Mouse (Mus musculus): ENCODE measurements around the gene Mrgprg.

The Mrgprg gene

DNA sequence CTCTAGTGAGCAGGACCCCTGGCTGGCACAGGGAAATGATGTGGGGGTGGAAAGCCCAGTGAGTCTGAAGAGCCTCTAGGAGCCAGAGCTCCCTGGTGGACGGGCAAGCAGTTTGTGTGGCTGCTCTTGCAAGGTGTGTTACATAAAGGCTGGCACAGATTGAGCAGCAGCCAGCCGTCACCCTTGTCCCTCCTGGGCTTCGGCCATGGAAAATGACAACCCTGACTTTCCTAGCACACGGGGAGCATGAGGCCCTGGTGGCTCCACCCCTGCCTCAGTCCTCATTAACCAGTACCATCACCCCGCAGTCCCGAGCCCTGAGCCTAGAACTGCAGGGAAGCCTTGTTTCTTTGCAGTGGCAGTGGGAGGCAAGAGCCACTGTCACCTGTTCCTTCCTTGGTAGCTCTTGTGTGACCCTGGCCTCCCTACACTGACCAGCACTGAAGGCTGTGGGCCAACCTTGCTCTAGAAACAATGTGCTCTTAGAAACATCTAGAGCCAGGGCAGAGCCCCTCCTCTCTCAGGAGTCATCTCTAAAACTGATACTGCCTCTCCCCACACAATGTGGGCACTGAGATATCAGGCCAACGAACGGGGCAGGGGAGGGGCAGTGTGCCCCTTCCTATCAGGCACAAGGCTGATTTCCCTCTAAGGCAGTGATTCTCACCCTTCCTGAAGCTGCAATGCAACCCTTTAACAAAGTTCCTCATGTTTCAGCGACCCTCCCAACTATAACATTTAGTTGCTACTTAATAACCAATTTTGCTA is 11.3 kb downstream of the Mrgprg start:
- no peak for DNase-seq (ENCODE audit: low read depth)

GRCm38 (mm10) chr7:143753990-143754715 is 12.6 kb downstream of the Mrgprg start:
- peak; percentile 84 for DNase-seq (ENCODE audit: low read depth)

DNA sequence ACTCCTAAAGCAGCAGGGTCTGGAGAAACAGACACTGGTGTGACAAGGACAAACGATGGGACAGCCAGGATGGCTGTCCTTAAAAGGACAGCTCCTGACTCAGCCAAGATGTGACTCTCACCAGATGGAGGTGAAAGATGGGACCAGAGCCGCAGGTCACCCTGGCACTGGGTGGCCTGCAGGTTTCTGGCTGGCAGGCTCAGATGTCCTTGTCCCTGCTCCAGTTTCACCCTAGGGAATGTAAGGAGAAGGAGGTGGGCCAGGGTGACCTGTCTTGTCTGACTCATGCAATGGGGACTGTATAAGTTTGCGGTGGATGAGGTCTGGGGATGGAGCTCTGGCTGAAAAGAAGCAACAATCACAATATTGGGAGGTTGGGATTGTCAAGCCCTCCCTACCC is 14.2 kb downstream of the Mrgprg start:
- no peak for DNase-seq (ENCODE audit: low read depth)

DNA sequence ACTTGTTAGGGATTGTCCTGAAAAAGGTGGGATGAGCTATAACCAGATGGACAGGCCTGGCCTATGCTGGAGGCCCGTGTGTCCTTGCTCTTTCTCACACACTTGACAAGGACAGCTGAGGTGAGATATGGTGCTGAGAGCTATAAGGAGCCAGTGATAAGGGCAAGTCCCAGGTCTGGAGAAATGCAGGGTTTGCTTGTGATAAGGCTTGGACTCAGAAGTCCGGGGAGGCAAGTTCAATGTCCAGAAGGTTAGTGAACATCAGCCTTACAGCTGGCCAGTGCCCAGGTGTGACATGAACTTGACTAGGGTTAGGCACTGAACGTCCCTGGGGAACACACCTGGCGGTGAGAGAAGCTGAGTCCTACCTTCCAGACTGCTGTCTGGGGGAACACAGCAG is 14.7 kb downstream of the Mrgprg start:
- DNase-seq (ENCODE audit: low read depth) = no peak

DNA sequence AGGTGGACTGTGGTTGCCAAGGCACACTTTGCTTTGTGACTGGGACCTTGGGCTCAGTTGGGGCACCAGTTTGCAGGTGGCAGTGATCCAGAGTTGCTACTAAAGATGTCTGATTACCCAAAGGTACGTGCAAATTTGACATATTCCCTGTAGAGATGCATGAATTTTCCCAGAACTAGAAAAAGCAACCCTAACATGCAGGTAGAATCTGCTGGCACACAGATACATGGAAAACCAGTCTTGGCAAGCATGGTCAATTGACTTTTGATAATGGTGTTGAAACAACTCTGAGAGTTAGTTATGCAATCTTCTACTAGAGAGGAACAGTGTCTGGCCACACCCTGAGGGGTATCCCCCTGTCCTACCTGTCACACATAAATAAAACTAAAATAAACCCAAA is 15.4 kb downstream of the Mrgprg start:
- no peak for DNase-seq (ENCODE audit: low read depth)

DNA sequence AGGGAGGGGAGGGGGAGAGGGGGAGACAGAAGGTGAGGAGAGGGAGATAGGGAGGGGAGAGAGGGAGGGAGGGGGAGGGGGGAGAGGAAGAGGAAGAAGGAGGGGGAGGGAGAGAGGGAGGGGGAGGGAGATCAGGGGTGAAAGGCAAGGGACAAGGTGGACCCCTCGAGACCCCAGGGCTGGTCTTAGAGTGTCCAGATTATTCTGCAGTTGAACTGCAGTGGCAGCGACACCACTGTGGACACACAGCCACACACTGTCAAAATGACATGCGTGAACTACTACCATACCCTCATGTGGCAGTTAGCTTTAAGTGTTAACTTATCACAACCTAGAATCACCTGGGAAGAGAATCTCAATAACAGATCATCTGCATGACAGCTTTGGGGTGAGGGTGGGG is 17.7 kb downstream of the Mrgprg start:
- DNase-seq (ENCODE audit: low read depth) = no peak

DNA sequence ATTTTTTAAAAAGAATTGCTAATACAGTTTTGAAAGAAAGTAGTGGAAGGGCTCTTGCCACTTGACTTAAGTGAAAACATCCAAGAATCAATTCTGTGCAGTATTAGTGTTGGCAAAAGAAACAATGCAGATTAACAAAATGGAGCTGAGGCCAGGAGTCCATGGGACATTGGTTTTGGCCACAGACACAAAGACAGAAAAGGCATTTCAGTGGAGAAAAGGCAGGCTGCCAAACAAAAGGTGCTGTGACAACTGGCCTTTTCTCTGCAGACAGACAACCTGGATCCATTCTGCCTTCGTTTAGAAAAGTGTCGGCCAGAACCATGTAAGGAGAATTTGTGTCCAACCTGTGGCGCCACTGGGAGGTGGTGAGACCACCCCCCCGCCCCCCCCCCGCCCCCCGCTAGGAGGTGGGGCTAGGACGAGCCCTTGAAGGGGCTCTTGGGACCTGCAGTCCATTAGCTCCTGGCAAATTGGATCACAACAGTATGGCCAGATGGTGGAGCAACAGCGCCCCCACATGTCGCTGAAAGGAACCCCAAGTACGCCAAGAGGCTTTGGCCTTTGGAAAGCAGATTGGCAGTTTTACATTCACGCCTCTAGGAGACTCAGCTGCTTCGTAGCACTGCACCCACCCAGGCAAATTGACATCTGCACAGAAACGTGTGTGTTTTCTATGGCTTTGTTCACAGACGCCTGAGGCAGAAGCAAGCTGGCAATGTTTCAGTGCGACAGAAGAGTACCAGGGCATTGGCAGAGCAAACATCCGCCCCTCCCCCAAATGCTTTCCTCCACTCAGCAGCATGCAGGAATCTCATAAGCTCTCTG is 18.5 kb downstream of the Mrgprg start:
- DNase-seq (ENCODE audit: low read depth) = peak; percentile 89

DNA sequence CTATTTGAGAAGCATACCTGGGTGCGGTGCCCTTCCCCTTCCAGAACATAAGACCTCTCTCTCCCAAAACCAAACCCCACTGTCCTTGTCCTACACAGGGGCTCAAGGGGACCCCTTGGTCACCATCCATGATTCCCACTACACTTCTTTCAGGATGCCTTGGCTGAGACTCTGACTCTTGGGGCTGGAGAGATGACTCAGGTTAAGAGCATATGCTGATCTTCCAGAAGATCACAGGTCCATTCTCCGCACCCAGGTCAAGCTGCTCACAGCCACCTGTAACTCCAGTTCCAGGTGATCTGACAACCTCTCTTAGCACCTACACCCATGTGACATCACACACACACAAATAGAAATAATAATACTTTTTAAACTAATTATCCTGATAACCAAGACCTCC is 26.1 kb downstream of the Mrgprg start:
- no peak for DNase-seq (ENCODE audit: low read depth)

DNA sequence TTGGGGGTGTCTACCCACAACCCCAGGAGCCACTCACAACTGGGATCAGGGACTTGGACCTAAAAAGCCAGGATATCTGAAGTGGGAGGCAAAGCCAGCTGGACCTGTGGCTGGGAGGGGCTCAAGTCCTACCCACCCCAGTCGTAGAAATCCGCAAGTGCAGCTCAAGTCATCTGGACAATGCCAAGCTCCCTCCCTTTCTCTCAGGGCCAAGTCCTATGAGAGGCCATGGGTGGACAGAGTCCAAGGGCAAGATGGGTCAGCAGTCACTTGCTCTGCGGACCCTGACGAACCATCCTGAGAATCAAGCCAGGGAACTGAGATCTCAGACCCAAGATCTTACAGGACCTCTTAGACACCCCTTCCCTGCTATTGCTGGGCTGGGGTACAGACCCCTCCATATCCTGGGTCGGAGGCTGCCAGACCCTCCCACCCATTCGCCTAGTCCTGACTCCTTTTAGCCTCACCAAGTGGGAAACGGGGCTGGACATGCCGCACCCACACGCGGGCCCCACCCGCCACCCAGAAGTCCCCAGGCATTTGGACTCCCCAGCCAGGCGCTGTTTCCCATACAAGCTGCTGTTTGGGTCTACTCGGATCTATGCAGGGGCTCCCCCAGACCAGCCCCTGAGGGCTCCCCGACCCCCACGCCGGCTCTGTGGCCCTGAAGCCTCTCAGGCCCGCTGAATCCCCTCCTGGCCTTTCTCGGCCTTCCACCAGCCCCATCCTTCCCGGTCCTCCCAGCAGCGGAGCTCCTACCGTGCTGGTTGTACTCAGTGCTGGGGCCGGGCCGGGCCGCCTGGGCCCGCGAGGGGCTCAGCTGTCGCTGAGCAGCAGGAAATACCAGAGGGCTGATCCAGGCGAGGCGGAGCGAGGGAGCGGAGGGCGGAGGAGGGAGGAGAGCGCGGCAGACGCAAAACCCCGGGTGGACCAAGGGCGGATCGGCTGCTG is 27.0 kb downstream of the Mrgprg start:
- peak; percentile 64 for DNase-seq (ENCODE audit: low read depth)

DNA sequence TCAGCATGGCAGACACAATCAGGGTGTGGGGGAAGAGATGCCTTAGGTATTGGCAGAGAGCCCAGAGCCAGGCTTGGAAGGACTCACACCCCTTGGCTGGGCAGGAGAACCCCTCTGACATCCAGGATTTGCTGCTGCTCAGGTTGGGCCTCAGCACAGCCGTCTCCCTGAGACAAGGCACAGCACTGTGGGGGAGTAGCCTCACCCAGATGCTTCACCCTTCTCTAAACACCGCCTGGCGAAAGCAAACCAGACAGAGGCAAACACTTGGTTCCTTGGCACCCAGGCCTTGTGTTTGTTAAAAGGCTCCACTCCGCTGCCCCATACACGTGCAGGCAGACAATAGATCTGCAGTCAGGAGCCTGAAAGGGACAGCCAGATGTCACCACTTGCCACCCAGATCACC is 28.2 kb downstream of the Mrgprg start:
- no peak for DNase-seq (ENCODE audit: low read depth)

DNA sequence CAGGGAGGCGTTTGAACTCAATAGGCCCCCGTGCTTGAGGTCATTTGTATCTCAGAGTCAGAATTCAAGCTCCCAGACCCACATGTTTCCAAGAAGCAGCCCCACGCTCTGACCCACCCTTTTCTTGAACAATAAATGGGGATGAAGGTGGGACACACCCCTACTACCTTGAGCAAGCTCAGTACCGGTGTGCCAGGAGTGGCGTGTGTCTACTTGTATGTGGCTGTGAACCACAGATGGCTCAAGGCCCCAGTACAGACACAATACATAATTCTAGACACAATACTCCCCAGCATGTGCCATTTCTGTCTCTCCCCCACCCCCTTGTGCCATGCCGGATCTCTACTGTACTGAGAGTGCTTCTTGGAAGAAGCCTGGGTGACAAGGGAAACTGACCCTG is 28.6 kb downstream of the Mrgprg start:
- no peak for DNase-seq (ENCODE audit: low read depth)

DNA sequence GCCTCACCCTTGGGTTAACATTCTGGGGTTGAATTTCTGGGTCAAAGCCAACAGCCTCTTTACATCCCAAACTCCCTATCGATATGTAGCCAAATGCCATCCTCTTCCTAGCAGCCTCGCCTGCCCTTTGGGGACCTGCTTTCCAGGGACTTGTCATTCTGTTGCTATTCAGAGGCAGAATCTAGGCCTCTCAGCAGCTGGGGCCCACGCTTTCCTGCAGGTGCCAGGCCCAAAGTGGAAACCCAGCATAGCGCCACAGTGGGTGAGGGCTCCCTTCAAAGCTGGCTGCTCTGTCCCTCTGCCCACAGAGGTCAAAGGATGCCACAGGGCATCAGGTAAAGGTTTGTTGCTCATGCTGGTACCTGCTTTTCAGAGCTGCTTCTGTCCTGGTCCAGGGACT is 33.0 kb downstream of the Mrgprg start:
- no peak for DNase-seq (ENCODE audit: low read depth)

- no peak for DNase-seq (ENCODE audit: low read depth)
These were observed 36.9 kb downstream of the Mrgprg start for GRCm38 (mm10) chr7:143729886-143730285.

DNA sequence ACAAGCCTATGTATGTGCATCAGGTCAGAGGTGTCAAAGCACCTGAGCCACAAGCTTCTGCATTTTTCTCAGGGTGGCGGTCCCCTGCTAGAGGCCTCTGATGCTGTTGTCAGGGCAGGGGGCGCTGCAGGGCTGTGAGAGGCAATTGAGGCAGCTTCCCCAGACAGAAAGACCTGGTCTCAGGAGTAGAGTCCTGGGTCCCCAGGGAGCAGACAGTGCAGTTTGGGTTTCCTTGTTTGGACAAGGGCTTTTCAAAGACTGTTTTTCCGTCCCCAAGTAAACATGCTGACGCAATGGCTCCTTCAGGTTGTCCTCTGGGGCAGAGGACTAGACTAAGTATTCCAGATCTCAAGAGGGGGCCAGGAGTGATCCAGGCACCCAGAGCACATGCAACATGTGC is 40.4 kb downstream of the Mrgprg start:
- DNase-seq (ENCODE audit: low read depth) = no peak

DNA sequence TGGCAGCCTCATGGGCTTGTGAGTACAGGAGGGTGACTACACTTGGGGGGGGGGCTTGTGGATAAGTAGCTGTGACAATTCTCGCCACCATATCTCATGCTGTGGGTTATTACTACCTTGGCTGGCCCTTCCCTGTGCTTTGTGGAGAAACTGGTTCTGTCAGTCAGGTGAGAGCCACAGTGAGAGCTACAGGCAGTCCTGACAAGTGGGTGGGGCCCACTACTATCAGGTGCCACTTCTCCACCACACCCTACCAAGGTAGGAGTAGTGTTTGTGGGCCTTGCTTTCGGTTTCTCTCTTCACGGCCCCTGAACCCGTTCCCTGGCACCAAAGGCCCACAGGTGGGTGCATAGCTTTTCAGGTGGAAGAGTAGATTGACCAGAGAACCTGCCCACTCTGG is 43.0 kb downstream of the Mrgprg start:
- DNase-seq (ENCODE audit: low read depth) = peak; percentile 50

- no peak for DNase-seq (ENCODE audit: low read depth)
These were observed 44.1 kb downstream of the Mrgprg start for GRCm38 (mm10) chr7:143722646-143723045.

DNA sequence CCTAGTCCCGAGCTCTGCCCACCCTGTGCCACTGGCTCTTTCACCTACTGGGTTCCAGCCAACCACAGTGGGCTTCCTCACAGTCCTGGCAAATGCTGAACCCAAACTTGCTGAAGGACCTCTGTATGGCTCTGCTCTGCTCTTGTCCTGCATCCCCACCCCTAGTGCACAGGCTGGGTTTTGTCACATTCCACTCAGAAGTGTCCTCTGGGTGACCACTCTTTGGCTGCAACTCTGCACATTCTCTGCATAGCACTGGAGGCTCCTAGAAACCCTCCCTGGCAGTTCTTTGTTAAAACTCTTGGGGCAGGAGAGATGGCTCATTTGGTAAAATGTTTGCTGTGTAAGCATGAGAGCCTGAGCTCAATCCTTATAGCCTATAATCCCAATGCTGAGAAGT is 49.0 kb downstream of the Mrgprg start:
- no peak for DNase-seq (ENCODE audit: low read depth)
